Mouse (Mus musculus): Measurements from ENCODE around the gene Ints5.
"Not testable (repeated sequence)": the region's sequence is repeated elsewhere in the genome, so short reads cannot be mapped to it uniquely, and the experiment has no call there.

Ints5 gene

DNA sequence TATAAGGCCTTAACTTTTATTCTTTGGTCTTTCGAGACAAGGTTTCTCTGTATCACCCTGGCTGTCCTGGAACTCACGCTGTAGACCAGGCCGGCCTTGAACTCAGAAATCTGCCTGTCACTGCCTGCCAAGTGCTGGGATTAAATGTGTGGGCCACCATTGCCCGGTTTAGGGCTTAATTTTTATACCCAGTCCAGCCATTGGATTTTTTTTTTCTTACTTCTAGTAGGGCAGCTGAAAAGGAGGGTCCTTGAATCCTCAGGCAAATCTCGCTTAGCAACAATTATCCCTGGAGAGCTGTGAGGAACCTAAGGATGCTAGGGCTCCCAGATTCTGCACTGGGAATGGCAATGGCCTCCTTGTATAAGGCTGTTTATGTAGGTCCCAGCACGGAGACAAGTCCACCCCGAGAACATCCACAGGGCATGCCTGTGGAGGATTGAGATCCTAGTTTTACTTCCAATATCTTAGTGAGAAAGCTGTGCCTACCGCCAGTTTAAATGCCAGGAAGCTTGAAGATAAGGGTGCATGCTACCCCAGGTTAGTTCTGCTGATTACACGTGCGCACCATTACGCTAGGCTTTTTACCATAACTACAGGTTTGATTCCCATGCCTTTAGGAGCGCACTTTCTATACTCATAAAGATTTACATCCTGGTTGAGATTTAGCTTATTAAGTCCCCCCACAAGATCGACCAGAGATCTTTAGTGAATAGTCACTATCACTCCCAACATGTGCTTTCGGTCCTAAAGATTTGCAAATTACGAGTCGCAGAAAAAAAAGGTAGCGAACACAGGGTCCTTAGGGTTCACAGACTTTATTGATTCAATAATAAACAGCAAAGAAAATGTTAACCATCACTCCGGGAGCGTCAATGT is 5.0 kb upstream of the Ints5 start:
- no peak for DNase-seq

DNA sequence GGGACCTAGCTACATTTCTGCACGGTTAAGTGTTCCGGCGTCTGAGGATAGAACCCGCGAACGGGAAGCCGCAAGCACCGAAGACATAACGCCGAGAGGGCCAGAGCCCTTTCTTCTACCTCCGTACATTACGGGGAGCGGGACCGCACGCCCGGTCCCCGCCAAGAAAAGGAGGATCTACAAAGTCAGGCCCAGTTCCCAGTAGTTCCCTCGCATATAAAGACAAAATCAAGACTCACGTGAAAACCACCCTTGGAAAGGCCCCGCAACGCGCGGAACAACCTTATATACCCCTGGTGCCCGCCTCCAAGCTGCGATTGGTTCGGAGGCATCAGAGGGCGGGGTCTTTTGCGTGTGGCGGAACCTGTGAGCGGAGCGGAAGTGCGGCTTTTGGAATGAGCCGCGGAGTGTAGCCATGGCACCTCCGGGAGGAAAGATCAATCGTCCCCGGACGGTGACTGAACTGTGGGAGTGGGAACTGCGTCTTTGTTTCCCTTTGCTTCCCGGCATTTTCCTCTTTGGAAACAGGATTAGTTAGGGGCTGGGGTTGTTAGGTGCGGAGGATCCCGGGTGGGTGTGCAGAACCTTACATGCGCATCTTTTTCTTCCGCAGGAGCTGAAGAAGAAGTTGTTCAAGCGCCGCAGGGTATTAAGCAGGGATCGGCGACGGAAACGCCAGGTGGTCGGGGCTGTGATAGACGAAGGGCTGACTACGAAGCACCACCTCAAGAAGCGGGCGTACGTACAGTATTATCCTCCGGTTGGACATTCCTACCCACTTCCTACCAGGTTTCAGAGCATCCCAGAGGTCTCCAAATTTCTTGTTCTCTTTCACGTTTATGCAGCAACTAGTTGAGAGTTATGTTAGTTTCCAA is 4.1 kb upstream of the Ints5 start, which contains the start of the genes 1810009A15Rik and Gm49416:
Gene 1810009A15Rik (plus strand): TSS at position 343 of the 875 bp plus-strand sequence.
Gene Gm49416 (plus strand): TSS at position 416 of the 875 bp plus-strand sequence.
- peak; percentile 89 to 91 for DNase-seq

DNA sequence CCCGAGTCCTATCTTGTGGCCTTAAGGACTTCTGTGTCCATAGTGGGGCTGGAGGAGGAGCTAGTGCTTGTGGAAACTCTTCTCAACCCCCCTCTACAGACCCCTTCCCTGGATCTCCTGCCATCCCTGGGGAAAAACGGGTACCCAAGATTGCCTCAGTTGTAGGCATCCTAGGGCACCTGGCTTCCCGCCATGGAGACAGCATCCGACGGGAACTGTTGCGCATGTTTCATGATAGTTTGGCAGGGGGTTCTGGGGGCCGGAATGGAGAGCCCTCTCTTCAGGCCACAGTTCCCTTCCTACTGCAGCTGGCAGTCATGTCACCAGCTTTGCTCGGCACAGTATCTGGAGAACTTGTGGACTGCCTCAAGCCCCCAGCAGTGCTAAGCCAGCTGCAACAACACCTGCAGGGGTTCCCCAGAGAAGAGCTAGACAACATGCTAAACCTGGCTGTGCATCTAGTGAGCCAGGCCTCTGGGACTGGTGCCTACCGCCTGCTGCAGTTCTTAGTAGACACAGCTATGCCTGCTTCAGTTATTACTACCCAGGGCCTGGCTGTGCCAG is 2.7 kb downstream of the Ints5 start:
- DNase-seq, result no peak

DNA sequence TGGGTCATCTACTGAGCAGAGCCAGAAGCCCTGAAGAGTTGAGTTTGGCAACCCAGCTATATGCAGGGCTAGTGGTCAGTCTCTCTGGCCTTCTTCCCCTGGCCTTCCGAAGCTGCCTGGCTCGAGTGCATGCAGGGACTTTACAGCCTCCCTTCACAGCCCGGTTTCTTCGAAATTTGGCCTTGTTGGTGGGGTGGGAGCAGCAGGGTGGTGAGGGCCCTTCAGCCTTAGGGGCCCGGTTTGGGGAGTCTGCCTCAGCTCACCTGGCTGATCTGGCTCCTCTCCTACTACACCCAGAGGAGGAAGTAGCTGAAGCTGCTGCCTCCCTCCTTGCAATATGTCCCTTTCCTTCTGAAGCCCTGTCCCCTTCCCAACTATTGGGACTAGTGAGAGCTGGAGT is 3.4 kb downstream of the Ints5 start:
- not testable (repeated sequence) for DNase-seq

DNA sequence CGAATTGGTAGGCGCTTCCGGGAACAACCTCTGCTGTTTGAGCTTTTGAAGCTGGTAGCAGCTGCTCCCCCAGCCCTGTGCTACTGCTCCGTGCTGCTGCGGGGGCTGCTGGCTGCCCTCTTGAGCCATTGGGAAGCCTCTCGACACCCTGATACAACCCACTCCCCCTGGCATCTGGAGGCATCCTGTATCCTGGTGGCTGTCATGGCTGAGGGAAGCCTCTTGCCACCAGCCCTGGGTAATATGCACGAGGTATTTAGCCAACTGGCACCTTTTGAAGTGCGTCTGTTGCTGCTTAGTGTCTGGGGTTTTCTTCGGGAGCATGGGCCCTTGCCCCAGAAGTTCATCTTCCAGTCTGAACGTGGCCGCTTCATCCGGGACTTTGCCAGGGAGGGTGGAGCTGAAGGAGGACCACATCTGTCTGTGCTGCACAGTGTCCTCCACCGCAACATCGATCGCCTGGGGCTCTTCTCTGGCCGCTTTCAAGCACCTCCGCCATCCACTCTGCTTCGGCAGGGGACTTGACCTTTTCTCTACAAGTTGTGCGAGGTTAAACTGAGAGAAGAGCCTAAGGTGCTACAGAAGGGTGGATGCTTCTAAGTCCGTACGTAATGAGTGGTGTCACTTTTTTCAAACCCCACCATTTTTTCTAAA is 4.5 kb downstream of the Ints5 start:
- not testable (repeated sequence) for DNase-seq

DNA sequence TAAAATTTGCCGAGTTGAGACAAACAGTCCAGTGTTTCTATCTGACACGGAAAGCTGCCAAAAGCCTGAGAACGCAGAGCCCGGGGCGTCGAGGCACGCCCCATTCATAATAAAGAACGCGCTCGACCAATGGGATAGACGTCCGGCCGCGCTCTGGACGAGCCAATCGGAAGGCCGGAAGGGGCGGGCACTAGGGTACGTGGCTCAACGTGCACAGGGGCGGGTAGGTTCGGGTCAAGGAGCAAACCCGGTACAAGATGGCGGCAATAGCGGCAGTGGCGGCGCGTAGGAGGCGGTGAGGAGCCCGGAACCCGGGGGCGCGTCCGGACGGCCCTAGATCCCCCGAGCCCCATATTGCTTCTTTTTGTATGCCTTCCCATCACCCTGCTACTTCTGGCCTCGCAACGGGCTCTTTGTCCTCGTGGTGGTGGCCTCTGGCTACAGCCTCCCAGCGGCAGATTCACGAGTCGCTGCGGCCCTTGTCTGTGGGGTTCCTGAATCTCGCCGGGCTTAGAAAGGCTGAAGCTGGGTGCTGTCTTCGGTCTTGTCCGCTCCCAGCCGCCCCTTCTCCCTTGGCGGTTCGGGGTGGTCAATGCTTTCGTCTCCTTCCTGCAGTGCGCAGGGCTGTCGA is 5.2 kb downstream of the Ints5 start, which contains the start of gene Ganab:
Gene Ganab (plus strand): TSS at position 207 of the 631 bp plus-strand sequence.
- peak; percentile 90 for DNase-seq

DNA sequence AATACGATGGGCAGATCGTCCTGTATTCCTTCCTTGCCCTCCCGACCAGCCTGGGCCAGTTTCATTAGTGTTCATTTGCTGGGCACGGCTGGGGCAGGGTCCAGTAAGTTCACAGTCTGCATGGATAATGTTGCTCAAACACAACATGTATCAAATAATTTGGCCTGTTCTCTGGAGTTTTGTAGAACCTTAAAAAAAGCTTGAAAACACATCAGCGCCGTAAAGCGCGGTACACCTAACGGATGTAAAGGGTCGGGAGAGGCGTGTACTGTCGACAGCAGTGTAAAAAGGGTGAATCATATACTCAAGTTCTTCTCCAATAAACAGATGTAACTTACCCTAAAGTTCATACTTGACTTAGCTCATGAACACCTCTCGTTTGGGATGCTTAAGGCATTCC is 5.8 kb downstream of the Ints5 start:
- no peak for DNase-seq

DNA sequence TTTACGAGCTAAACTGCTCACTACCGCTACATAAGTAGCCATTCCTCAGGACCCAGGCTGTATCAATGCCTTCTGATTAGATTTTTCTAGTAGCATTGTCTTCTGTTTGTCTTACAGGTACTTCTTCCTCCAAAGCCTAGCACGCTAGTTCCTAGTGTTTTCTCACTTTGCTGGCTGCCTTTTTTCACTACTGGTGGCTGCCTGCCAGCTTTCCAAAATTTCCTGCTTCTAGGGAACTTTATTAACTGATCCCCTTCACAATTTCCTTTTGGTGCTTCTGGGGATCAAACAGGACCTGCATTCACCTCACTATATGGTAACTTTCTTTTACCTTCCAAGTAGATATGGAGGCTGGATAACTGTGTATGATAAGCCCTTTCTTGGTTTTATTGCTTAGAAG is 6.3 kb downstream of the Ints5 start:
- DNase-seq, result no peak

DNA sequence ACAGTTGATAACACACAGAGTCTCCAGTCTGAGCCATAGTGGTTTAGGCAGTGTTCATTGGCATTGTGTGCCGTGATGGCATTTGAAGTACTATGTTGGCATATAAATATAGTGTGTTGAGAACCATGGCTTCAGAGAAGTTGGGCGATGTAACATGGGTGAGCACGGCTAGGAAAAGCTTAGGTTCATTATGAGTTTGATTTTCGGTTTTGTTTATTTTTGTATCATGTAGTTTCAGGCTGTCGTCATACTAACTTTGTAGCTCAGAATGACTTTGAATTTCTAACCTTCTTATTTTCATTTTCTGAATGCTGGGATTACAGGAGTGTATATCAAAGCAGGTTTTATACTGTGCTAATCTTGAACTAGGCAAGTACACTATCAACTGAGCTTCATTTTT is 10.6 kb downstream of the Ints5 start:
- DNase-seq, result no peak

DNA sequence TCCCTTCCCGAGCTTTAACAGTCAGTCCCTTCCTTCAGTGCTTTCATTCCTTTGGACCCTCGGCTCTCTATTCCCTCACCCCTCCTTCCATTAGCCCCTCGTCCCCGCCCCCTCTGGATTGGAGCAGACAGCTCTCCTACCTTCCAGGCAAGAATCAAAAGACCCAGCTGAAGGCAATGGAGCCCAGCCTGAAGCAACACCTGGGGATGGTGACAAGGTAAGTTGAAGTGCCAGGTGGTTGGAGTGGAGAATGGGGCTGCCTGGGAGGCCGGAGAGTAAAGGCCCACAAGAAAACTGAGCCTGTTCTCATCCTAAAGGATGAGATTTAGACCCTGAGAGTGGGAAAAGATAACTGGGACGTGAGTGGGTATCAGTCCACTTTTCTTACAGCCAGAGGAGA is 15.7 kb downstream of the Ints5 start:
- DNase-seq, result no peak

DNA sequence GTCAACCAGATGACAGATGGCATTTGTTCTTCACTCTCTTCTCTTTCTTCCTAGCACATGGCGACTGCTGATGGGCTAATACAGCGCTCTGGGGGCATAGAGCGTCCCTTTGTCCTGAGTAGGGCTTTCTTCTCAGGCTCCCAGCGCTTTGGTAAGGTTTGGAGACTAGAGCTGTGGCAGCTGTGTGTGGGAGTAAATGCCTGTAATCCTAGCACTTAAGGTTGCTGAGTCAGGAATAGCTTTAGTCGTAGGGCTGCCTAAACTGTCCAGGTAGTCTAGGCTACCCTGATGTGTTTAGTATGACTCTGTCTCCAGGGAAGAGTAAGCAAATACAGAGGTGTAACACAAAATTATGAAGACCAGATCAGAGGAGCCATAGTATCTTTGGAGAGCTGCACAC is 19.0 kb downstream of the Ints5 start:
- DNase-seq, result no peak

DNA sequence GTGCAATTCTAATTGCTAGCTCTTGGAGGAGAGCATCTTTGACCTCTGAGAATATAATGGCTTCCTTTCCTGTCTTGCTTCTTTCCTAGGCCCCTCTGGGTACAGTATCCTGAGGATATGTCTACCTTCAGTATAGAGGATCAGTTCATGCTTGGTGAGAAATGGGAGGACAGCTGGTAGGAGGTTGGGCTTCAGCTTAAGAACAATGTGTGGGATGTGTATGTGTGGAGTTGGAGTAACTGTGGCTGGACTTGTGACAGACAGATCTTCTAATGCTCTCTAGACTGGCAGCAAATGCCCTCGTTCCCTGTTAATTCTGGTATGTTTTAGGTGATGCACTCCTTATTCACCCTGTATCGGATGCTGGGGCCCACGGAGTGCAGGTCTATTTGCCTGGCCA is 21.4 kb downstream of the Ints5 start:
- DNase-seq, result no peak

DNA sequence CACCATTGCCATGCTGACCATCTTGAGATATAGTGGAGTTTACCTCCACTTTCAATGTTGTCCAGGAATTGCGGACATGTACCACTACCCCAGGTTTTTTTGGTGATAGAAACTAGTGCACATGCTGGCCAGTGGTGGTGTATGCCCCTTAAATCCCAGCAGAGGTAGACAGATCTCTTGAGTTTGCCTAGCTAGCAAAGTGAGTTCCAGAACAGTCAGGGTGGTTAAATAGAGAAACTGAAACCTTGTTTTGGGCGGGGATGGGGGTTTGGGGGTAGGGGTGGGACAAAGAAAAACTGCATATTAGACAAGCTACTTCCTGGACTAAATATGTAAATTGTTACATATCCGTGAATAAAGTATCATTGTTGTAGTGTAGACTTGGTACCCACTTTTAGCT is 26.2 kb downstream of the Ints5 start:
- no peak for DNase-seq

DNA sequence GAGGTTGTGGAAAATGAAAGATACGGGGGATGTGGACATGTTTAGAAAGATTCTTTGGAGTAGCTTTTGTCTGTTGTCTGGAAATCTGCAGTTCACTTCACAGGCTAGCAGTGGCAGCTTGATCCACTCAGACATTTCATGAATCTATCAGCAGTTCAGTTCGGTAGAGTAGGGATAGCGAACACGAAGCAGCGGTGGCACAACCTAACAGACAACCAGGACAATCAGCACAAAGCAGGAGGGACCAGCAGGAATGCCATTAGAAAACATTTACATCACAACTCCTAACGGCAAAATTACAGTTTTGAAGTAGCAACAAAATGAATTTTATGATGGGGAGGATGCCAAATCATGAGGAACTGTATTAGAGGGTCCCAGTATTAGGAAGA is 26.9 kb downstream of the Ints5 start:
- DNase-seq, result no peak

DNA sequence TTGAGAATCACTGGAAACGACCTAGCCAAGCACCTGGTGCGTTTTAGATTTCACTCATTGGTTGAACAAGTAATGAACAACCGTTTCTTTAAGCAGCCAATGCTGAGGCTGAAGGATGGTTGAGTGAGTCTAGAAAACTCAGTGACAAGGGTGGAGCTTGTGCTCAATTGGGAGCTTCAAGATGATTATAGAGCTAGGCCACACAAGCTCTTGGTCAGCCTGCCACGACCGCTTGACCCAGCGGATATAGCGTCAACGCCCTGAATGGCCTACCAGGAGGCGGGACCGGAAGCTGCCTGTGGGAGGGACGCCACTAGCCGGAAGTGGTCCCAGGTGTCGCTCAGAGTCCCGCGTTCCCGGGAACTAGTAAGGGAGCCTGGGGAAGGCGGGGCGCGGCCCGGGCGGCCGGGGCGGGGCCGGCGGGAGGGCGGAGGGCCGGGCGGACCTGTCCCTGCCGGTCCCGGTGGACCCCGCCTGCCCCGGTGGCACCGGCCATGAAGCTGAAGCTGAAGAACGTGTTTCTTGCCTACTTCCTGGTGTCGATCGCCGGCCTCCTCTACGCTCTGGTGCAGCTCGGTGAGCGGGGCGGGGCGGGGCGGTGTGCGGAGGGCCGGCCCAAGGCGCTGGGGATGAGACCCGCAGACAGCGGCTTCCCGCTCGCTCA is 27.4 kb downstream of the Ints5 start, which contains the start of gene B3gat3:
Gene B3gat3 (plus strand): TSS at position 302 of the 664 bp plus-strand sequence.
- peak; percentile 82 to 86 for DNase-seq

DNA sequence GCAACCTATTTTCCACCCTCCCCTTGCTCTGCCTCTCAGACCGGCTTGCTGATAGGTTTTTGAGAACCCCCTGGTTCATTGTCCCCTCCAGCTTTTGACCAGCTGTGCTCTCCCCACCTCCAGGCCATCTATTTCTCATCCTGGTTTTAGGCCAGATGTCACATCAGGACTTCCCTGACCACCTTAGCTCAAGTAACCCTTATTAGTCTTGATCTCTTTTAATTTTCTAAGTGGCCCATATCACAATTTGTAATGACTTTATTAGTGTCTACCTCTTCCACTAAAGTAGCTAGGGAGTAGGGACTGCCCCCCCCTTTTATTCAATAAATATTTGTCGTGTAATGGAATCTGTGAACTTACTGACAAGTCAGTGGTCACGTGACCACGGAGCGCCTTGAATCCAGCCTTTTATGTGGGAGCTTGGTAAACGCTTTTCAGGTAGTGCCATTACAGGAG is 28.1 kb downstream of the Ints5 start:
- no peak for DNase-seq

DNA sequence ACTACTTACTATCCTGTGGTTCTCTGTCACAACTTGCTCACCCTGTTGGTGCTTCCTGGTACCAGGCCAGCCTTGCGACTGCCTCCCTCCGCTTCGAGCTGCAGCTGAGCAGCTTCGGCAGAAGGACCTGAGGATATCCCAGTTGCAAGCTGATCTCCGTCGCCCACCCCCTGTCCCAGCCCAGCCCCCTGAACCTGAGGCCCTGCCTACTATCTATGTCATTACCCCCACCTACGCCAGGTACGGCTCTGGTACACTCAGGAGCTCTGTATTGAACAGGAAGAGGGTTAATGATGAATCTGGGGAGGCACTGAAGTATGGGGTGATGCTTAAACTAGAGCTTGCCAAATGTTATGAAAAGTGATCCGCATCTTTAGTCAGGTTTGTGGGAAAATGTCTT is 28.9 kb downstream of the Ints5 start:
- DNase-seq, result no peak

DNA sequence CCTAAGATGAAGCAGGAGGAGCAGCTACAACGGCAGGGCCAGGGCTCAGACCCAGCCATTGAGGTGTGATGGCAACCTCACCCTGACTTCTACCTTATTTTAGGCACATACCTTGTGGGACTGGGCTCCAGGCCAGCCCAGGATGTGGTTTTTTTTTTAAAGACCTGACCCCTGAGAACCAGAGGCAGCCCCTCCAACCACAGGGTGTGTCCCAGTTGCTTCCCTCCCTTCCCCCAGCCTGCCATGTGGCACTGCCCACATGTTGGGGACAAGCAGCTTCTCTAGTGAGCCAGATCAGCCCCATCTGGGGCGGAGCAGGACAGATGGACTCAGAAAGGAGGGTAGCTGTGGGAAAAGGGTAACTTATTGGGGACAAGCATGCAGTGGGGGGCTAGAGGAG is 34.0 kb downstream of the Ints5 start:
- DNase-seq, result peak in 1 of 2 experiments; percentile 42

DNA sequence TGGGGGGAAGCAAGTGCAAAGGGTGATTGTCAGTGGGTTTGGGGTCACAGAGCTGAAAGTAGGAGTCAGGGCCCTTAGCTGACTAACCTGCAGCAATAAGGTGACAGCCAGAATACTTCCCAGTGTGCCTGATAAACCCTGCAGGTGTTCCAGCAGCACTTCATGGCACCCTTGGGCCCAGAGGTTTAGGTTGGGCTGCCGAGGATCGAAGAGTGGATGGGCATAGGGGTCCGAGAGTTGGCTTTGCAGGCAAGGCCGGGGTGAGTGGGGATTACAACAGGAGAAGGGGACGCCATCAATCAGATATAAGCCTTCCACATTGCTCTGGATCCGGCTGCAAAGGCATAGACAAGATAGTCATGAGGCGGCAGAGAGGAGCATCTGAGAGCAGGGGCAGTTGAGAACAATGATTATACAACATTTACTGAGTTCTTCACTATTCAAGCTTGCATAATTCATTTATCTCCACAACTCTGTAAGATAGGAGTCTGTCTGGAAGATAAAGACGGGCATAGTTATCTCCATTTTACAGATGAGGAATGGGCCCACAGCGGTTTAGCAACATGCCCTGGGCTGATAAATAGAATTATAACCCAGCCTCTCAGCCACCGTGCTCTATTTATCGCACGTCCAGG is 35.2 kb downstream of the Ints5 start:
- DNase-seq, result no peak

DNA sequence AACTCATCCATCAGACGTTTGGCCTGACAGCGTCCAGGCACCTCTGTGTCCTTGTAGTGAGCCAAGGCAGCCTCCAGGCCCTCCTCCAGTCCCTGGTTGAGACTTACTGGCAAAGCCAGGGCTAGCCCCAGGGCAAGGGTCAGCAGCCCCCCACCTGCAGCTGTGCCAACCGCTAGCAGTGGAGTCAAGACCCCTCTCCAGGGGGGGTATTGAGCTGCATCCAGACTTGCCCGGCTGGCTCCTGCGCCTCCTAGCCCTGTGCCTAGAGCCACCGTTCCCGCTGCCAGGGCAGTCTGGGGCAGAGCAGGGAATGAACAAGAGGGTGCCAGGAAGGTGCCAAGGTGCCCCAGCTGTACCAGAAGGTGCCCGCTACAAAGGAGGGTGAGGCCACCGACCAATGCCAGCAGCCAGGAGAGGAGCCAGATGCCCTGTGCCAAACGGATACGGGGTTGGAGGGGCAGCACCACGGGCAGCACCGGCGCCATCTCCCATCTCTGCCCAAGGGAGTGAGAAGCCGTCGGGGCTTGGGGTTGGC is 36.0 kb downstream of the Ints5 start:
- no peak for DNase-seq

Measured in spleen, adult 18-20 months (tissue).